Comparison of ENCODE assay signal across 9 mouse cellular contexts in genomic region chr9:58766959-58767955, GRCm38 (mm10). TPM values are rescaled to one million over a fixed set of nuclear protein-coding genes. Genes with fewer than 3 reads are reported as not detected.
DNase-seq lines count a peak whose midpoint lies in the region; ATAC-seq and TF ChIP-seq lines count a peak whose summit lies in the region.
"Had no signal": no experiment of that assay in that cellular context is flagged by ENCODE, and none has a peak within 500 bp of the region (broad histone marks: within the 10 kb centered on the region; RNA-seq: fewer than 3 reads in every experiment).

No protein-coding gene starts in this region.

- H3K4me1 ChIP-seq in kidney, postnatal 0 days (replicated peaks; ENCODE audit: insufficient read depth, low read length), result no peaks in the 10 kb centered on the region
- H3K4me1 ChIP-seq in forebrain, postnatal 0 days (ENCODE audit: insufficient read depth), result no peaks in the 10 kb centered on the region
- H3K4me1 ChIP-seq in liver, embryonic 16.5 days (ENCODE audit: control insufficient read depth, low read depth, low read length), result no peaks in the 10 kb centered on the region

- H3K4me3 ChIP-seq in kidney, postnatal 0 days (replicated peaks; ENCODE audit: low read depth, low read length), result no peak overlapping the region
- H3K4me3 ChIP-seq in forebrain, postnatal 0 days (ENCODE audit: low read depth, low read length), result no peak overlapping the region
- H3K4me3 ChIP-seq in liver, embryonic 16.5 days (ENCODE audit: low read depth, low read length), result no peak overlapping the region

- WGBS in kidney, postnatal 0 days, result 70% methylated on average over 16 of the region's 17 CpGs
- 67% methylated on average over 15 of the region's 17 CpGs for WGBS in forebrain, postnatal 0 days
- WGBS in liver, embryonic 16.5 days (ENCODE audit: insufficient replicate concordance), result 62% methylated on average over 15 of the region's 17 CpGs

- peak; percentile 3 for DNase-seq in kidney, postnatal 0 days (ENCODE audit: low spot score)
- no peak for DNase-seq in kidney, postnatal 14 days
- DNase-seq in forebrain, postnatal 0 days, result no peak
- peak; percentile 43 for DNase-seq in thymus, postnatal 14 days
- DNase-seq in B cell, adult 2 months, result no peak
- no peak for DNase-seq in adrenal gland, adult 18-20 months (ENCODE audit: low spot score in 2 of 2)

- ATAC-seq in kidney, postnatal 0 days (replicated peaks; ENCODE audit: low FRiP score, low read depth), result peak; percentile 95
- ATAC-seq in forebrain, postnatal 0 days, result peak; percentile 55
- ATAC-seq in liver, embryonic 16.5 days (ENCODE audit: low read depth), result peak; percentile 69
- no peak for ATAC-seq in activated CD4-positive, CD25-positive, alpha-beta regulatory T cell, adult 4 months

- TF ChIP-seq CTCF in kidney, postnatal 0 days (IDR thresholded peaks at IDR 0.05; ENCODE audit: low read depth), result no peak
- no peak for TF ChIP-seq CTCF in forebrain, postnatal 0 days (IDR thresholded peaks at IDR 0.05; ENCODE audit: low read depth)

- H3K36me3 ChIP-seq in kidney, postnatal 0 days (ENCODE audit: insufficient read depth, low read length), result no peaks in the 10 kb centered on the region
- no peaks in the 10 kb centered on the region for H3K36me3 ChIP-seq in forebrain, postnatal 0 days (ENCODE audit: insufficient read depth)
- H3K36me3 ChIP-seq in liver, embryonic 16.5 days (ENCODE audit: control insufficient read depth, insufficient read depth), result no peaks in the 10 kb centered on the region

- H3K27me3 ChIP-seq in kidney, postnatal 0 days (ENCODE audit: insufficient read depth, low read length), result no peaks in the 10 kb centered on the region
- H3K27me3 ChIP-seq in forebrain, postnatal 0 days (ENCODE audit: insufficient read depth, low read length), result no peaks in the 10 kb centered on the region
- H3K27me3 ChIP-seq in liver, embryonic 16.5 days (ENCODE audit: control insufficient read depth, insufficient read depth, low read depth, low read length), result no peaks in the 10 kb centered on the region

- no peak overlapping the region for H3K27ac ChIP-seq in kidney, postnatal 0 days
- H3K27ac ChIP-seq in forebrain, postnatal 0 days (ENCODE audit: low read depth, low read length), result no peak overlapping the region
- no peak overlapping the region for H3K27ac ChIP-seq in liver, embryonic 16.5 days (ENCODE audit: low read length)

- H3K4me2 ChIP-seq in kidney, postnatal 0 days (ENCODE audit: low read length), result no peak overlapping the region
- H3K4me2 ChIP-seq in forebrain, postnatal 0 days (ENCODE audit: low read depth), result no peak overlapping the region
- no peak overlapping the region for H3K4me2 ChIP-seq in liver, embryonic 16.5 days (ENCODE audit: low read depth, low read length)

- H3K9me3 ChIP-seq in kidney, postnatal 0 days (replicated peaks; ENCODE audit: low read length), result no peaks in the 10 kb centered on the region
- no peaks in the 10 kb centered on the region for H3K9me3 ChIP-seq in forebrain, postnatal 0 days (ENCODE audit: low read length)
- H3K9me3 ChIP-seq in liver, embryonic 16.5 days (replicated peaks; ENCODE audit: control insufficient read depth, low read length), result peaks cover 3% of the 10 kb centered on the region

- no peak overlapping the region for H3K9ac ChIP-seq in kidney, postnatal 0 days (ENCODE audit: low read depth, low read length)
- H3K9ac ChIP-seq in forebrain, postnatal 0 days, result no peak overlapping the region
- H3K9ac ChIP-seq in liver, embryonic 16.5 days (ENCODE audit: low read depth, low read length), result no peak overlapping the region

RNA-seq across cellular contexts. Expression of gene Rec114, which starts 23.5 kb away (rescaled TPM):
- 1.0 and 1.2 TPM in 2 replicates for polyA plus RNA-seq in kidney, postnatal 0 days (2015; fragmentation: Nextera tagmentation; extraction: Ambion mirVana)
- total RNA-seq in forebrain, postnatal 0 days (2014; rRNA removed), result 0.29 and 0.38 TPM in 2 replicates
- polyA plus RNA-seq in forebrain, postnatal 0 days (2015; fragmentation: Nextera tagmentation; extraction: Ambion mirVana), result 0.94 and 1.5 TPM in 2 replicates
- 25.9 and 30.6 TPM in 2 replicates for polyA plus RNA-seq in liver, embryonic 16.5 days (2015; fragmentation: Nextera tagmentation; extraction: Ambion mirVana)
- 1 to 10 TPM in 1 of 2 experiments, not detected in 1; 2.9 TPM for total RNA-seq in adrenal gland, adult 18-20 months (2021)
- polyA plus RNA-seq in activated CD4-positive, CD25-positive, alpha-beta regulatory T cell, adult 4 months (2017; shearing (Covaris generic)), result not detected
- polyA plus RNA-seq: large intestine, adult 2 months had no signal

RNA-seq across cellular contexts. Expression of gene Hcn4, which starts 56.0 kb away (rescaled TPM):
- 0.18 and 0.24 TPM in 2 replicates for polyA plus RNA-seq in kidney, postnatal 0 days (2015; fragmentation: Nextera tagmentation; extraction: Ambion mirVana)
- total RNA-seq in forebrain, postnatal 0 days (2014; rRNA removed), result 18.9 and 26.9 TPM in 2 replicates
- 2.9 and 4.1 TPM in 2 replicates for polyA plus RNA-seq in forebrain, postnatal 0 days (2015; fragmentation: Nextera tagmentation; extraction: Ambion mirVana)
- polyA plus RNA-seq in liver, embryonic 16.5 days (2015; fragmentation: Nextera tagmentation; extraction: Ambion mirVana), result 0.01 TPM in 1 of 2 replicates, not detected in the other
- under 1 TPM; 0.53 to 0.83 TPM for total RNA-seq in adrenal gland, adult 18-20 months (2021)
- polyA plus RNA-seq in activated CD4-positive, CD25-positive, alpha-beta regulatory T cell, adult 4 months (2017; shearing (Covaris generic)), result not detected

Comparison
In these comparisons a context has a peak if more than half of its experiments do, and no peak if none do; other contexts are left out.
1. DNase-seq: peak in kidney, postnatal 0 days (single experiment) and thymus, postnatal 14 days (single experiment); none in kidney, postnatal 14 days (single experiment), forebrain, postnatal 0 days (single experiment), B cell, adult 2 months (0 of 2) and adrenal gland, adult 18-20 months (0 of 2).
2. RNA of gene Rec114, which starts 23.5 kb away (polyA plus RNA-seq): 25.9 to 30.6 TPM in liver, embryonic 16.5 days; 1.0 to 1.2 TPM in kidney, postnatal 0 days, 0.94 to 1.5 TPM in forebrain, postnatal 0 days and not detected in activated CD4-positive, CD25-positive, alpha-beta regulatory T cell, adult 4 months; every median in the first group is over 10 times any median in the second.